Mouse (Mus musculus) ovary, postnatal 14 days (tissue): ENCODE results near the gene Gm8693.
"Not testable (repeated sequence)": the region's sequence is repeated elsewhere in the genome, so short reads cannot be mapped to it uniquely, and the experiment has no call there.

Experiments used
- DNase-seq: peaks from one replicate; pipeline ENCODE4 v3.0.0; 2022; ENCODE audit warnings: low spot score

Gm8693 gene

GRCm38 (mm10) chr7:22692217-22692616 lies at the start of gene Gm8693:
Gene Gm8693 (minus strand): TSS chr7:22692317.
- DNase-seq, result not testable (repeated sequence)

GRCm38 (mm10) chr7:22719610-22720009 lies 27.5 kb upstream of the Gm8693 start, which contains the start of gene Gm4567:
Gene Gm4567 (minus strand): TSS chr7:22719710.
- DNase-seq, result not testable (repeated sequence)

GRCm38 (mm10) chr7:22657718-22658117 lies 34.4 kb downstream of the Gm8693 start, which contains the start of gene Vmn1r155:
Gene Vmn1r155 (plus strand): TSS chr7:22658018.
- not testable (repeated sequence) for DNase-seq
